Mouse (Mus musculus) cerebellum, adult 9-11 months (tissue): Measurements from ENCODE around the gene Tmem132d.
"Not testable (repeated sequence)": the region's sequence is repeated elsewhere in the genome, so short reads cannot be mapped to it uniquely, and the experiment has no call there.

Experiments
- DNase-seq: peaks from one replicate; pipeline ENCODE4 v3.0.0; 2022

The Tmem132d gene

DNA sequence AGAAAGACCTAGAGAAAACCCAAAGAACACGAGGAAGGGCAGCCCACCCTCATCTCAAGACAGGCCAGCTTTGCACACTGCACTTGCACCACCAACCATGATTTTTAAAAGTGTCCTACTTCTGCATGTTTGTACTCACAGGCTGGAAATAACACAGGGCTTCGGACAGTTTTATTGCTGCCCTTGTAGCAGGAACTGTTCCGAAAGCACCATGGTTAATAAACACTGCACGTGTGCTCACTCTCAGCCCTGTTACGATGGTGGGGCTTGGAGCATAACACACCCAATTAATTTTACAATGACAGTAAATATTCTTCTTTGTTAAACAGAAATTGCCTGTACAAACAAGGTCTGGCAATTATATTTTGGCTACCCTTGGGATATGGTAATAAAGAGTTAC lies 357.4 kb downstream of the Tmem132d start:
- DNase-seq: no peak

DNA sequence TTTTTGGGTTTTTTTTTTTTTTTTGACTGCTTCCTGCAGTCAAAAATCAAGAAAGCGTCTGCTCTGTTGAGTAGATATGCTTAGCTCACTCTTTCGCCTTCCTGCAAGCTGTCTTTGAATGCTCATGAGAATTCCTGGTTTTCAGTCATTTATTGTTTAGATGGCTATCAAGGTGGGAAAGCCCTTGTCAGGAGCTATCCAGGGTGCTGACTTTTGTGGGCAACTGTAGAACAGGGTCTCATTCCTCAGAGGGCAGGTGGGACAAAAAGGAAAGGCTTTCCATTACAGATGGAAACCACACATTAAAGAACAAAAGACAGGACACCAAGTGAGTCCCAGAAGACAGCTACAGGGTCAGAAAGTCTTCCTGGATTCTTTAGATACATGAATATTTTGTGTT lies 360.3 kb downstream of the Tmem132d start:
- no peak for DNase-seq

DNA sequence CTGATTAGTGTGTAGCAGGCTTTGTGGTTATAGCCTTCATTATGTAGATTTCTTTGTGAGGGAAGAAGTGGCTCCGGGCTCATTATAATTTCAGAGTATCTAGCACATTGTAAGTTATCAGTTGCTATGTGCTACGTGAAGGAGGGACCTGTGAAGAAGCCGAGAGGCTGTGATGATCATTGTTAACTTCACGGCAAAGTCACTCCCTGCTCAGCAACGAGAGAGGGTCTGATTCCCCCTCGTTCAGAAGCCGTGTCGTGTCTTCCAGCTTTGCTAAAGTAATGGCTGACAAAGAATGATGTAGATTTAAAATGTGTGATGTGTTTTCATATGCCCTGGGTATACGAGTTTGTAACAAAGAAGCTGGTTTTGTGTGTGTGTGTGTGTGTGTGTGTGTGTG lies 391.1 kb downstream of the Tmem132d start:
- DNase-seq: no peak

DNA sequence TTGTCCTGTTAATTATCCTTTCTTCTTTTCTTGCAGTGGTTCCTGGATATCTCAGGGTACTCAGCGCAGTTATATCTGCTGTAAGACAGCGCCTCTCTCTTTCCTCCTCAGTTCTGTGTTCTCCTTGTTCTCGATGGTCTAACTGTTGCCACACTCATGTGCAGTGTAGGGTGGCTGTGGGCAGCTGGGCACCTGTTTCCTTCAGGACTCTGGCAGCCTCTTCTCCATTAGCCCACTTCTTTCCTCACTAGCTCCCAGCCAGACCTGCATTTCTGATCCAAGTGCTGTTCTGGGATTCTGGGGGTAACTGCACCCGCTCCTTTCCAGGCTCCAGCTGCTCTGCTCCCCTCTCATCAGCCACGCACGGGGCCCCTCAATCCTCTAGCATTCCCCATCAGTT lies 392.8 kb downstream of the Tmem132d start:
- no peak for DNase-seq

DNA sequence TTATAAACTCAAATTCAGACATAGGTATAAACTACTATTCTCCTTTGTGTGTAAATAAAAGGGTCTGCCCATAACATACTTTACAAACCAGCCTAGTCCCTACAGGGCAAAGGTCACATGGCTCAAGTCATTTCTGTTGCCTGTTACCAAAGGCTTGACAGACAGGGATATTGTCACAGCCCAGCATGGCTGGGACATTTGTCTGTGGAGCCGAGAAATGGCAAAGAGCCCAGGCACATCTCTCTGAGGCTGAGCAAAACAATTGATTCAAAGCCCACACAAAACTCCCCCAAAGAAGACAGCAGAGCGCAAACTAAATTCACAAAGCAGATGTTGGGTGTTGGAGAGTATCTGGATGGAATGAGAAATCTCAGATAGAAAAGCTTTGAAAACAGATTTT lies 405.8 kb downstream of the Tmem132d start:
- DNase-seq: peak; percentile 1

DNA sequence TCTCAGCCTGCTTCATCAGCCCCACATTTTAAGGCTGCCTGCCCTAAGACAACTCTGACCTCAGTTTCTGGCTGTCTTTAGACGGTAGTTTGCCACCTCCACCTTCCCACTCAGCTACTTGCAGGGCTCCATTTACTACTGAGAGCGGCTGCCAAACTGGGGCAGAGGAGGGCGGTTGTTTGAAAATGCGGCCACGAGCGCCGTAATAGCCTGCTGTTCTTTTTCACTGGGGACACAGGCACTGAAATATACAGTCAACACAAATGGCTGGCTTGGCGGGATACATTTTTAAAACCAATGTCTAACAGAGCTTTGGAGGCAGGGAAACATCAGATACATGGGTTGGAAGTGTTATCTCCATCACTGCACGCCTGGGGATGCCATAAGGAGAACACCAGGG lies 428.2 kb downstream of the Tmem132d start:
- DNase-seq: no peak

DNA sequence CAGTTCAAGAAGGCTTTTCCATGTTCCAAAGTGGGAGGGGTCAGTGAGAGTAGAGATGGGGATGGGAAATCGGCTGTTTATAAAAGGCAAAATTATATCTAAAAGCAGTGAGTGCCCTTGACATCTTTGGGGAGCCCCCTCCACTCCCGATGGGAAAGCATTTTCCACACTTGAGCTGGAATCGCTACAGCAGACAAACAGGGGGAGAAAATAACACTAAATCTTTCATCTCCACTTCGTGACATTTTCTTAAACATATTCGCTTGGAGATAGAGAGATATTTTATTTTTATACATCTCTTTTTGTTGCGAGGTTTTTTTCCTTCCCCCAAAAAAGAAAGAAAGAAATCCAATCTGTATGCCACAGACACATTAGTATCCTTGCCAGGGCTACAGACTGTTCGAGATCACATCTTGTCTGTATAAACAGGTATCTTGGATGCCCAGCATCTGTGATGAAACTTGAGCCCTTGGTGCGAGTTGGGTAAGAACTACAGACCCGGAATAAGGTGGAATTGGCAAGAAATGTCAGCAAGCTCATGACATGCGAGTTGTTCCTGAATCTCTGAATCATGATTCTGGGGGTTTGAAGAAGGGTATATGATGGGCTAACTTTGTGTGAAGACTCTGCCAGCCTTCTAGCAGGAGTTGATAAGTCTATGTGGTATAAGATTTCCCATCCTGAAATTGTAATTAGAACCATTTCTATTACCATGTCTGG lies 436.2 kb downstream of the Tmem132d start:
- DNase-seq: no peak

DNA sequence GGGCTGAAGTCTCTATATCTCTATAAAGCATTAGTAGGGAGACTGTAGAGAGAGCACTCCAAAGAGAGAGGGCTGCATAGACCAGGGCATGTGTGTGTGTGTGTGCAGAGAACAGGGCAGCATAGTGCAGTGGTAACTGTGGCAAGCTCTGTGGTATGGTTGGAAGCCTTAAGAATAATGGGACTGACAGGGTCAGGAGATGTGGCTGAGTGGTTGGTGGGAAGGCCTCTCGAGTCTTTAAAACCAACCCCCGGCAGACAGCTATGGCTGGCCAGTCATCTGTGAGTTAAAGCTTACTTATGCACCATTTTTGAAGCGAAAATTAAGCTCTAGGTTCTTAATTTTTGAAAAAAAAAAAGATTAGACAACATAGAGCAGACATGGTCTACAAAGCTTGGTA lies 439.4 kb downstream of the Tmem132d start:
- no peak for DNase-seq

DNA sequence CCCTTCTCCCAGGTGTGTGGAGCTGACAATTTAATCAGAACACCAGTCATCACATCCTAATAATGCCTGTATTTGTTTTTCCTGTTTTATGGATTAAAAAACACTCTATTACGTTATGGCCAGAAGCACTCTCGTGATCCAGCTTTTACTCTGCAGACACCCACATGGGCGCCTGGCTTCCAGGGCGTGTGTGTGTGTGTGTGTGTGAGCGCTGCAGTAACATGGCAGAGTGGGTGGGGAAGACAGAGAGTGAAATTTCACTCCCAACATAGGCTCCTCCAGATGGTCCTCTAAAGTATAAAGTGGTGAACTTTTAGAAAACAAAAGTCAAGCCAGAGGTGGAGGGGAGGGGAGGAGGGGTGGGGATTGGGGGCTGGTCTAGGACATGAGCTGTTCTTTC lies 442.1 kb downstream of the Tmem132d start:
- DNase-seq: no peak

DNA sequence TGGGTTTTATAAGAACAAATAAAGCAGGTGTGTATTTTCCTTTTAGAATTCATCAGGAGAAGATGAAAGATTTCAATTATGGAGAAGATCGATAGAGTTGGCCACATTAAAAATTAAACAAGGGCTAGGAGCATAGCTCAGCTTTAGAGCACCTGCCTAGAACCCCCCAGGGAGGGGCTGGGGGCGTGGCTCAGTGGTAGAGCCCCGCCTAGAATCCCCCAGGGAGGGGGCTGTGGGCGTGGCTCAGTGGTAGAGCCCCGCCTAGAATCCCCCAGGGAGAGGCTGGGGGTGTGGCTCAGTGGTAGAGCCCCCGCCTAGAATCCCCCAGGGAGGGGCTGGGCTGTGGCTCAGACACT lies 452.9 kb downstream of the Tmem132d start:
- DNase-seq: not testable (repeated sequence)

DNA sequence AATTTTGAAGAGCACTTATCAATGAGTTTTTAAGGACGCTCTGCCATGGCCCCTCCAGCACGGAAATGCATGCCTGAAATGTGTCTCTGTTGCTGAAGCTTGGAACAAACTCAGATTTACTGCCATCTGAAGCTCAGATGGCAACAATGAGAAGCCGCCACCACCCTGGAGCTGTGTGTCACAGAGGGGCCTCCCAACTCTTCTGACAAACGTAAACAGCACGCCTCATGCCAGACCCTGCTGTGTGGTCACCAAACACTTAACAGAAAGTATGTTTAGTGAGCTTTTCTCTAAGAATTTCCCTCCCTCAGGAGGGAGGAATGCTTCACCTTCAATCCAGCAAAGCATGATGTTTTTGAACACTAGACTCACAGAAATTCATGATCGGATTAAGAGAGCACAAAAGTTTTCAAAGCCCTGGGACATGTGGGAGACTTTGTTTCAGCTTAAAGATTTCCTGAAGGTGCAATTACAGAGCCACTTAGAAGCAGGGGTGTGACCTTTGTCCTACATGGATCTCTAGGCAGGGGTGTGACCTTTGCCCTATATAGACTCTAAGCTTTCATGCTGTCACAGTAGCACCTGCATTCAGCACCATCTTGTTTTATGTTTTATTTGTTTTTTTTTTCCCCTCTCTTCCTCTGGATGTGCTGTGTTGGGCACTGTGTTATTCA lies 453.4 kb downstream of the Tmem132d start:
- no peak for DNase-seq

DNA sequence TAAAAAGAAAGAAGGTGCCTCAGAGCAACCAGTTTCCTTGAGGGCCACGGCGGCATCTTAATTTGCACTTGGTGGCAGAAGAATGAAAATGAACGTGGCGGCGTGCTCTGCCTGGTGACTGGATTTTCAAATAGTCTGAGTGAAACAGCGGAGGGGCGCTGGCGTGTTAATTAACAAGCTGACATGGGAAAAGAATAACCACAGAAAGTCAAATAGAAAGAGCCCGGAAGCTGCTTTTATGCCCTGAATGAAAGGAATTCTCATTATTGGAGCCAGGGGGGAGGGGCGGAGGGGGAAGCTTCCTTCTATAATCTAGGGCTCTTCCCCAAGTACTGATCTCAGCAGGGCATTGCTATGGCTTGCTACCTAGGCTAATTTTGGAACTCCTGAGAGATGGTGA lies 456.2 kb downstream of the Tmem132d start:
- no peak for DNase-seq

DNA sequence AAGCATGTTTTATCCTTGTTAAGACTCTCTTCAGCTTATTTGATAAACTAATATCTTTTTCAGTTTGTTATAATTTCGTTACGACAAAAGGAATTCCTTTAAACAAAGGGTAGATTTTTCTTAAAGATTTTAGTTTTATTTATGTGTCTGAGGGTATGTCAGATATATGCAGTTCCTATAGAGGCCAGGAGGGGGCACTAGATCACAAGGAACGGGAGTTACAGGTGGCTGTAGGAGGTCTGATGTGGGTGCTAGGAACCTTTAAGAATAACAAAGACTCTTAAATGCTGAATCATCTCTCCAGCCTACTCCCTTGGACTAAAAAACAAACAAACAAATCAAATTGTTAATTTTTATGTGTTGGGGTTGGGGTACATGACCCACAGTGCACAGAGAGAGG lies 467.2 kb downstream of the Tmem132d start:
- DNase-seq: no peak

DNA sequence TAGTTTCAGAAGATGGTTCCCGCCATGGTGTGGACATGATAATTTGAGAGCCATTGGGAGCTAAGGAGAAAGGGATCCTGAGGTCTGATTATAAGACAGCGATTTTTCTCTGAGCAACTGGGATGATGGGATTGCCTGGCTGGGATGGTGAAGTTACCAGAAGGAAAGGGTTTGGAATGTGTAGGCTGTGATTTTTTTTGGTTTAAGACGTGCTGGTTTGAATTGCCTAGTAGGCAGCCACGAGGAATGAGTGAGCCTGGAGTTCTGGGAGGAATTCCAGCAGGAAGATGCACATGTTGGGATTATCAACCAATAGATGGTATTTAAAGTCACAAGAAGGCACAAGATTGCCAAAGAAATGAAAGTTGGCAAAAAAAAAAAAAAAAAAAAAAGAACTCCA lies 470.2 kb downstream of the Tmem132d start:
- no peak for DNase-seq

DNA sequence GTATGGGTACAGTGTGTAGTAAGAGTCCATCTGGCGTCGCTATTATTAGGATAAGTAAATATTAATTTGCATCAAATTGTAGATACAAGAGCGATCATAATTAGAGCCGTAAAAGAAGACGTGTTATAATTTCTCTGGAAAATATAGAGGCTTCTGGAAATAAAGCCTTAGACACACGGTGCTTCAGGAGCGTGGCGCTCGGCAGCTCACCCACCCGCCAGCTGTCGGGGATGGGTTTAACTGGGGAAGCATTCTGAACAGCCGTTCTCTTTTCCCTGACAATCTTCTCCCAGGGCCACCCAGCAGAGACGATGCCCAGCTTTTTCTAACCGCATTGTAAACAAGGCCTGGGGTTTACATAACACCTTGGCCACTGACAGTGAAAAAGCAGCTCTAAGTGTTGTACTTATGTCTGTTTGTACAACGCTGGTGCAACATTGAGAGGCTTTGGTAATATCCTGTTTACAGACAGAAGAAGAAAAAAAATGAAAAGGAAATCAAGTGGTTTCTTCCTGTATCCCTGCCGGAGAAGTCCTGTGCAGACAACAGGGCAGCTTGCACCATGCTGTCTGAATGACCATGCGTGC lies 476.3 kb downstream of the Tmem132d start:
- DNase-seq: no peak

DNA sequence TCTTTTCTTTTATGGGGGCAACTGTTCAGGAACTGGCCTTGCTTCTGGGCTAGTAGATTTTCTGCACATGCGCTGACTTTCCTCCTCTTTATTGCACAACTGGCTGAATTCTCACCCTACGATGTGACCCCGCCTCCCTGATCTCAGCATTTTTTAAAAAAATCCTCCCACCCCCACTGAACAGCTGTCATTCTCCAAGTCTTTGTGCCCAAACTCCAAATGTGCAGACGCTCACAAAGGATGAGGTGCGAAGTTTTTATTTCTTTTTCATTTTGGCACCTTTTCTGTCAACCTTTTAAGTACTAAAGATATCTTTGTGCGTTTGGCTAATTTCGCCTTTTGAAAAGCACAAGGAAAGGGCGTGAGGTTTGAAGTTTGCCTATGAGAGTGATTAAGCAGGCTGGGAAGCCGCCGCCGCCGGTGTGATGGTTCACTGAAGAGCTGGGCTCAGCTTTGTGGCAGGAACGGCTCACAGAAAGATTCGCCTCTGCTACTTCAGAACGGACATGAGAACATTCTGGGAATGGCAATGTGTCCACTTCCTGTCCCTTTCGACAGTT lies 478.6 kb downstream of the Tmem132d start:
- no peak for DNase-seq

DNA sequence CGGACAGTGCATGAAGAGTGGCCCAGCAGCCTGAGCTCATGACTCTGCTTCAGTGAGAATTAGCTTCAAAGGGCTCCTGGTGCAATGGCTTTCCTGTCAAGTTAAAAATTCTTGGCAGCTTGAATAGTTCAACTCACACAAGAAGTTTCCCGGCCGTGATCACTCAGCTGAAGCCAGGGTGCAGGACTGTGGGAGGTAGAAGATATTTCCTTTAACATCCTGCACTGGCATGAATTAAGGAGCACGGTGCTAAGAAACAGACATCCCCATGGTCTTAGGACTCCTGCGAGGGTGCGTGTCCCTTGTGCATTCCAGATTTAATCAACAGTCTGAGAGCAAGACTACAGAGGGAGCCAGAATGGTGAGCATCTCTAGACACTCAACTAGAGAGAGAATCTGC lies 480.1 kb downstream of the Tmem132d start:
- DNase-seq: no peak

DNA sequence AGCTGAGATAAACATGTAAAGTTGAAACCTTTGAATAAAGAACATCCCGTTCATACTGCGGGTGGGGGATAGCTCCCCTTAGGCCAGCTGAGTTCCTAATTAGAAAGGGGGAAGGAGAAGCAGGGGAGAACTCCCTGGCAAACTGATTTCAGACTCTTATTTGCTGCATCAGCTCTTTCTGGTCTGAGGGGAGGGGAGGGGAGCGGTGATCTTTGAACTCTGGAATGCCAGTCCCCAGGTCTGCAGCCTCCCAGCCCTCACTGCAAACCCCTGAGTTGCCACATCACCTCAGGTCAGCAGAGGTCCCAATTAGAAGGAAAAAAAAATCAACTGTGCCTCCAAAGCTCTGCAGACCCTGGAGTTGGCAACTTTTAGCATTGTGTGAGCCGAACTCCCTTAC lies 482.3 kb downstream of the Tmem132d start:
- no peak for DNase-seq

DNA sequence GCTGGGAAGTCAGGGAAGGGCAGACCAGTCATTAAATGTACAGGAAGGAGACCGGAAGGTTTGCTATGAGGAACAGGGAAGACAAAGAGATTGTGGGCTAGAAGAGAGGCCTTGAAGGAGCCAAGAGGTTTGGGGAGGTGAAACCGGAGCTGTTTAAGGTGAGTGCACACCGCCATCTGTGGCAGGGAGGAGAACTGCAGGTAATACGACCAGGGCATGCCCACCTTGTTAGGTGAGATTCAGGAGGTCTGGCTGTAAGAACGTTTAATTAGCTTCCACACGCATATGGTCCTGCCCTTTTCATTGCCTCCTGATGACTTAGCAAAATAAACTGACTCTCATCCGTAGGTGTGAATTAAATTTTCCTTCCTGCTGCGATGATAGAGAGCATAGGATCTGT lies 485.6 kb downstream of the Tmem132d start:
- DNase-seq: no peak

DNA sequence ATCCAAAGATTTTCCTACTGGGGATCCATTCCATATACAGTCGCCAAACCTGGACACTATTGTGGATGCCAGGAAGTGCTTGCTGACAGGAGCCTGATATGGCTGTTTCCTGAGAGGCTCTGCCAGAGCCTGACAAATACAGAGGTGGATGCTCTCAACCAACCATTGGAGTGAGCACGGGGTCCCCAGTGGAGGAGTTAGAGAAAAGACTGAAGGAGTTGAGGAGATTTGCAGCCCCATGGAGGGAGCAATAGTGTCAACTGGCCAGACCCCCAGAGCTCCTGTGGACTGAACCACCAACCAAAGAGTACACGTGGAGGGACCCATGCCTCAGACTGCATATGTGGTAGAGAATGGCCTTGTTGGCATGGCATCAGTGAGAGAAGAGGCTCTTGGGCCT lies 490.7 kb downstream of the Tmem132d start:
- DNase-seq: not testable (repeated sequence)

DNA sequence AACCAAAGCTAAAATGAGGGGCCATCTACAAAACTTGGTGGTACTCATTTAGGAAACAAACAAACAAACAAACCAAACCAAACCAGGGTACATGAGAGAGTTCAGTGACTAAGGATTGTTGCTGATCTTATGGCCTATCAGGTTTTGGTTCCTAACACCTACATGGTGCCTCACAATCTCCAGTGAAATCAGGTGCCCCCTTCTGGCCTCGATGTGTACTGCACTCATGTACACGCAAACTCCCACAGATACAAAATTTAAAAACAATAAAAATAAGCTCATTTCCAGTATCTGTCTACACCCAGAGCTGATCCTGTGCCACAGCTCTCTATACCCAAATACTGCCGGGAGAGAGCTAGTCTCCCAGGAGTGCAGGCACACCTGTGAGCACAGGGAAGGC lies 495.0 kb downstream of the Tmem132d start:
- DNase-seq: no peak

DNA sequence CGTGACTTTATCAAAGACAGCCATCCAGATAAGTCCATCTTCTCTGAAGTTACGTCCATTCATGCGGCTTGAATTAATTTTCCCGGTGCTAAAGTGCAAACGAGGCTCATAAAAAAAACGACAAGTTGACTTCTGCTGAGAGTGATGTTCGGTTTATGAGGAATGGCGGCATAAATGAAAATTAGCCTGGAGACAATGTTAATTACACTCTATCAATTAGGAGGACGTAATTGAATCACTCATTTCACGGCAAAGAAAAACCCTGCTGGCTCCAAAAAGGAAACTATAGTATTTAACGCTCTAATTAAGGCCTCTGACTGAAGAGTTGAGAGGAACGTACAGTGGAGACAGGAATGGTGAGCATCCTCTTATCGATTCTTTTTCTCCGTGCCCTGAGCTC lies 503.2 kb downstream of the Tmem132d start:
- DNase-seq: no peak

DNA sequence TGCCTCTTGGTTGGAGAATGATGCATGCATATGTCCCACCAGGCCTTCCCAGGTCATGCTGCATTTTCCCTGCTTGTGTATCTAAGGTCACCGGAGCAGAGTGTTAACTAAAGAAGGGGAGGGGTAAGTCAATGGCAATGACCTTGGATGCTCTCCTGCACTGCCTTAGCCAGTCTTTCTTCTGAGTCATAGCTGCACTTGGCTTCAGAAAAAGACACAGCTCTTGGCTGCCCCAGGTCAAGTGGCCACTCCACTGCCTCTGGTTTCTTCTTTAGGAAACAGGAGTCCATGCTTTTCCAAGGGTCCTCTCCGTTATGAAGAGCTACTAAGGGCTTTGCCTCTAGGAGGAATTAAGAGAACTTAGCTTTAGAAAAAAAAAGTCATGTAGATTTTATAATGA lies 506.2 kb downstream of the Tmem132d start:
- DNase-seq: no peak

DNA sequence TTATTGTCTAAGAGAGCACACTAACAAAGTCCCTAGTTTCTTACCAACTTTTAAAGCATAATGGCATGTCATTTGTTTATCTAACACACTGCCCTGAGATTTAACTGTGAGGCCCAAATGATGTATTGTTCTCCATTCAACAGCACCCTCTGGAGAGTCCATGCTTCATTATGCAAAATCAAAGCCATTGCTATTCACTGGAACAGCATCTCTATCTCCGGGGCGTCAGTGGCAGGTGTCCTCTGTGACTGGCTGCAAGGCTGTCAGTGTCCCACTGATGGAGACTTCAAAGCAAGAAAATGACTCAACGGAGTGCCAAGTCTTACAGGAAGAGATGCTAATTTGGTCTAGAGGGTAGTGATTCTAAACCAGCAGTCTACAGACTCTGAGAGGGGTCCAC lies 508.8 kb downstream of the Tmem132d start:
- no peak for DNase-seq
